Mouse (Mus musculus): Measurements from ENCODE around the gene Psmb10. TPM values are rescaled to one million over a fixed set of nuclear protein-coding genes. Genes with fewer than 3 reads are reported as not detected.
A peak's percentile ranks its signal among the peaks of the same experiment; 100 is the strongest.

Gene Psmb10
- polyA plus RNA-seq, 2 experiments, result 31.8 to 38.8 TPM

DNA sequence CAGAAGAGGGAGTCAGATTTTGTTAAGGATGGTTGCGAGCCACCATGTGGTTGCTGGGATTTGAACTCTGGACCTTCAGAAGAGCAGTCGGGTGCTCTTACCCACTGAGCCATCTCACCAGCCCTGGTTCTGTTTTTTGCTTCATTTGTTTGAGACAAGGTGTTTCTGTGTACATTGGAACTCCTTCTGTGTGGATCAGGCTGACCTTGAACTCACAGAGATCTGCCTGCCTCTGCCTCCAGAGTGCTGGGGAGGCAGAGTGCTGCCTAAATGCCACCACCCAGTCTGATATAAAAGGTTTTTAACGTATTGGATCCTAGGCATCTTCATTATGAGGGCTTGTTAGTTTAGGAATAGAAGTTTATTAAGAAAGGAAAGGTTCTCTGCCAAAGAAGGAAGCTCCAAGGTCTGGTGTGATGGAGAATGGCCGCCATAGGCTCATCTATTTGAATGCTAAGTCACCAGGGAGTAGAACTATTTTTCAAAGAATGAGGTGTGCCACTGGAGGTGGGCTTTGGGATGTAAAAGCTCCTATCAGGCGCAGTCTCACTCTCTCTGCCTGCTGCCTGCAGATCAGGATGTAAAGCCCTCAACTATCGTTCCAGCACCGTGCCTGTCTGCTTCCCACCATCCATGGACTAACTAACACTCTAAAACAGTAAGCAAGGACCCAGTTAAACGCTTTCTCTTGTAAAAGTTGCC is 32.9 kb upstream of the Psmb10 start:
- TF ChIP-seq POLR2A (IDR thresholded peaks at IDR 0.05; ENCODE audit: borderline replicate concordance, extremely low read depth, insufficient read depth, insufficient read length), result no peak

DNA sequence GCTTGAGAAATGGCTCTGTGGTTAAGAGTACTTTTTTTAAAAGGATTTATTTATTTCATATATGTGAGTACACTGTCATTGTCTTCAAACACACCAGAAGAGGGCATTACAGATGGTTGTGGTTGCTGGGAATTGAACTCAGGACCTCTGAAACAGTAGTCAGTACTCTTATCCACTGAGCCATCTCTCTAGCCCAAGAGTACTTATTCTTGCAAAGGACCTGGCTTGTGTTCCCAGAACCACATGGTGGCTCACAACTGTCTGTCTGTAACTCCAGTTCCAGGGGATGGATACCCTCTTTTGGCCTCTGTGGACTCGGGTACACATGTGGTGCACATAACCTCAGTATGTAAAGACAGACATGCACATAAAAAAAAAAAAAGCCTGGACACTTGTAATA is 31.1 kb upstream of the Psmb10 start:
- H3K9ac ChIP-seq (ENCODE audit: low read depth, low read length, severe bottlenecking), result no peak overlapping the region
- no peak for TF ChIP-seq POLR2A (IDR thresholded peaks at IDR 0.05; ENCODE audit: borderline replicate concordance, extremely low read depth, insufficient read depth, insufficient read length)
- ATAC-seq (ENCODE audit: low FRiP score, low read depth) (no peak), DNase-seq (ENCODE audit: low spot score) (no peak)
- no peak overlapping the region for H3K27ac ChIP-seq (replicated peaks; ENCODE audit: low read depth, low read length)
- no peaks in the 10 kb centered on the region for H3K36me3 ChIP-seq (ENCODE audit: control insufficient read depth, insufficient read depth, low read length)
- no peak overlapping the region for H3K4me2 ChIP-seq (replicated peaks; ENCODE audit: low read depth, low read length, severe bottlenecking)
- no peaks in the 10 kb centered on the region for H3K9me3 ChIP-seq (ENCODE audit: control insufficient read depth, low read length)
- H3K27me3 ChIP-seq (ENCODE audit: control insufficient read depth, insufficient read depth, low read length), result no peaks in the 10 kb centered on the region
- 82% methylated on average over 1 of the region's 1 CpGs for WGBS
- no peak overlapping the region for H3K4me3 ChIP-seq (replicated peaks; ENCODE audit: low read length)
- peaks cover 21% of the 10 kb centered on the region for H3K4me1 ChIP-seq (ENCODE audit: control insufficient read depth, insufficient read depth, low read length)

More for the DNA sequence above, 32.9 kb upstream of the Psmb10 start:
- peaks cover 11% of the 10 kb centered on the region for H3K4me1 ChIP-seq (ENCODE audit: control insufficient read depth, insufficient read depth, low read length)
- H3K4me2 ChIP-seq (replicated peaks; ENCODE audit: low read depth, low read length, severe bottlenecking), result no peak overlapping the region
- no peak for ATAC-seq (ENCODE audit: low FRiP score, low read depth)
- no peak overlapping the region for H3K9ac ChIP-seq (ENCODE audit: low read depth, low read length, severe bottlenecking)
- no peak for DNase-seq (ENCODE audit: low spot score)
- H3K9me3 ChIP-seq (ENCODE audit: control insufficient read depth, low read length), result no peaks in the 10 kb centered on the region
- H3K27ac ChIP-seq (replicated peaks; ENCODE audit: low read depth, low read length), result no peak overlapping the region
- H3K4me3 ChIP-seq (replicated peaks; ENCODE audit: low read length), result no peak overlapping the region
- no peaks in the 10 kb centered on the region for H3K27me3 ChIP-seq (ENCODE audit: control insufficient read depth, insufficient read depth, low read length)
- WGBS, result 76% methylated on average over 8 of the region's 8 CpGs
- H3K36me3 ChIP-seq (ENCODE audit: control insufficient read depth, insufficient read depth, low read length), result no peaks in the 10 kb centered on the region

DNA sequence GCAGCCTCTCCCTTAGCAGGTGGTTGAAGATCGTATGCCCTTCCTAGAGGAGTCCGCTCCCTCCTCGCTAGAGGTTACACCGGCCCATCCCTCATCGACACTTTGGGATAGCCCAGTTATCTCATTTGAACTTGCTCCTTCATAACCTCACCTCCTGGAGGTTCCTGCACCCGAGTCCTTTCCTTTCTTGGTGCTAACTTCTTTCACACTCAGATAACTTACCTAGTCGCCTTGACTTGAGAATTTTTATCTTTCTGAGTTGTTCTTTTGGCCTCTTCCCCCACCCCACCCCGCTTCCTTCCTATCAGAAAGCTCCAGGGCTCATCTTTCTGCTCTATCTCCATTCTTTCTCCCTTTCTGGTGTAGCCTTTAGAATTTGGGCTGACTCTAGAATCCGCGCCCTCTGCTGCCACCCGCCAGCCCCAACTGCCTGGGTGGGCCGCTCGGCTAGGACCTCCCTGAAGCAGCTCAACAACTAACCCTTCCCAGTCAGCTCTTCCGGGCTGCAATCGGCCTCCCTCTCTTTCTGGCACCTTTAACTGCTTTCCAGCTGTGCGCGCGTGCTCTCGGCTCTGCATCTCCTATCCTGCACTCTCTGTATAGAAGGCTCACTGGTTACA is 28.6 kb upstream of the Psmb10 start:
- DNase-seq (ENCODE audit: low spot score) (peak; percentile 59), ATAC-seq (ENCODE audit: low FRiP score, low read depth) (peak; percentile 40; the same call in 1 of the 2 replicates)
- 8% methylated on average over 19 of the region's 19 CpGs for WGBS
- H3K36me3 ChIP-seq (ENCODE audit: control insufficient read depth, insufficient read depth, low read length), result 0 out of 2 replicates have a peak, but pooled peaks cover 5% of the 10 kb centered on the region
- no peaks in the 10 kb centered on the region for H3K27me3 ChIP-seq (ENCODE audit: control insufficient read depth, insufficient read depth, low read length)
- H3K27ac ChIP-seq (replicated peaks; ENCODE audit: low read depth, low read length), result peak overlapping the region; percentile 41; the same call in 1 of the 2 replicates
- no peaks in the 10 kb centered on the region for H3K9me3 ChIP-seq (ENCODE audit: control insufficient read depth, low read length)
- peak overlapping the region; percentile 76 for H3K4me2 ChIP-seq (replicated peaks; ENCODE audit: low read depth, low read length, severe bottlenecking)
- H3K4me3 ChIP-seq (replicated peaks; ENCODE audit: low read length), result peak overlapping the region; percentile 90; the same call in 1 of the 2 replicates
- no peak for TF ChIP-seq POLR2A (IDR thresholded peaks at IDR 0.05; ENCODE audit: borderline replicate concordance, extremely low read depth, insufficient read depth, insufficient read length)
- H3K9ac ChIP-seq (ENCODE audit: low read depth, low read length, severe bottlenecking), result peak overlapping the region; percentile 34
- H3K4me1 ChIP-seq (ENCODE audit: control insufficient read depth, insufficient read depth, low read length), result peaks cover 28% of the 10 kb centered on the region

DNA sequence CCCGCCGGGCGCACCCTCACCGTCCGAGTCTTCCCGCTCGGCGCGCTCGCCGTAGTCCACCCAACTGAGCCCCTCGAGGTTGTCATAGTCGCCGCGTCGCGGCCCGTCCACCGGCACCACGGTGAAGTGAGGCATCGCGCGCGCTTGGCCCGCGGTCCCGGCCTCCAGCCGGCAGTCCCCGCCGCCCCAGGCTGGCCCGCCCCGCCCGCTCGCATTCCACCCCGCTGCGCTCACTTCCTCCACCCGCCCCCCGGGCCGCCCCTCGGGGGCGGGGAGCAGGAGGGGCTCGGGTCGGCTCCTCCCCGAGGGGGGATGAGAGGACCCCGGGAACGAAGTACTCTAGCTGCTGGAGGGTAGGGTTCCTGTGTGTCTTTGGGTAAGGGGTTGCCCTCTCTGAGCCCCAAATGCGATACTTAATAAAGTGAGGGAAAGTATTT is 27.7 kb upstream of the Psmb10 start, which contains the start of gene Slc12a4:
Slc12a4 (minus strand) TSS at position 193 of the 437 bp plus-strand sequence.
- H3K27ac ChIP-seq (replicated peaks; ENCODE audit: low read depth, low read length), result peak within 1 kb of the TSS; percentile 91
- DNase-seq (ENCODE audit: low spot score), result peak; percentile 82

DNA sequence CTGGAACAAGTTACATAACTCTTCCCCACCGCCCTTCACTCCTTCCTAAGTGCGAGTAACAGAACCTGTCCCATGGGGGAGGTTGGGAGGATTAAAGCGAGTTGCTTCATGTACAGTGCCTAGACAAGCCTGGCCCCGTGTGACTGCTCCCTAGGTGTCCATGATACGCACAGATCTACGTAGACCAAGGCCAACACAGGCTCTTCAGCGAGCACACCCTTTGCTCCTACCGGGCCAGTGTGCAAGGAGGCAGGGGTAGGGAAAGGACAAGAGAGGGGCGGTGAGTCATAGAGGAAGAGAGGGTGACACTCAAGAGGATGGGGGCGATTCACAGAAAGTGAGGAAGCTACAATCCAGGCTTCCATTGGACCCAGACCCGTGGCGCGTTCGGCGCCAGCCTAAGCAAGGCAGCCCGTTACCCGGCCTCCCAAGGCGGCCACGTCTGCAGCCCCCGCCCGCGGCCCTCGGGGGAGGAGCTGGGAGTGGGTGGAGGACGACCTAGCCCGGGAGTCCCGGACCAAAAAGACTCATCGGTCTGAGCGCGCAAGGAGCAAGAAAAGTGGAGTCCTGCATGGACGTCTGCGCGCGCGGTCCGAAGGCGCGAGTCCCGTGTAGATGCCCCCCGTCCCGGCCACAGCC is 27.1 kb upstream of the Psmb10 start:
- peak; percentile 78 for ATAC-seq (ENCODE audit: low FRiP score, low read depth)
- WGBS, result 3% methylated on average over 37 of the region's 40 CpGs

More for the DNA sequence above, 27.7 kb upstream of the Psmb10 start, which contains the start of gene Slc12a4:
- 0% methylated on average over 33 of the region's 47 CpGs for WGBS
- H3K9ac ChIP-seq (ENCODE audit: low read depth, low read length, severe bottlenecking), result peak within 1 kb of the TSS; percentile 92
- H3K9me3 ChIP-seq (ENCODE audit: control insufficient read depth, low read length), result no peaks in the 10 kb centered on the region
- peak within 1 kb of the TSS; percentile 90 for H3K4me3 ChIP-seq (replicated peaks; ENCODE audit: low read length)
- TF ChIP-seq POLR2A (IDR thresholded peaks at IDR 0.05; ENCODE audit: borderline replicate concordance, extremely low read depth, insufficient read depth, insufficient read length), result peak; percentile 76; the same call in 1 of the 2 replicates
- no peaks in the 10 kb centered on the region for H3K27me3 ChIP-seq (ENCODE audit: control insufficient read depth, insufficient read depth, low read length)
- peak within 1 kb of the TSS; percentile 76 for H3K4me2 ChIP-seq (replicated peaks; ENCODE audit: low read depth, low read length, severe bottlenecking)
- ATAC-seq (ENCODE audit: low FRiP score, low read depth), result peak; percentile 93
- peaks cover 28% of the 10 kb centered on the region for H3K4me1 ChIP-seq (ENCODE audit: control insufficient read depth, insufficient read depth, low read length)
- 0 out of 2 replicates have a peak, but pooled peaks cover 8% of the 10 kb centered on the region for H3K36me3 ChIP-seq (ENCODE audit: control insufficient read depth, insufficient read depth, low read length)

More for the DNA sequence above, 27.1 kb upstream of the Psmb10 start:
- peak overlapping the region; percentile 76 for H3K4me2 ChIP-seq (replicated peaks; ENCODE audit: low read depth, low read length, severe bottlenecking)
- no peaks in the 10 kb centered on the region for H3K9me3 ChIP-seq (ENCODE audit: control insufficient read depth, low read length)
- peak overlapping the region; percentile 90 for H3K4me3 ChIP-seq (replicated peaks; ENCODE audit: low read length)
- H3K36me3 ChIP-seq (ENCODE audit: control insufficient read depth, insufficient read depth, low read length), result peaks cover 10% of the 10 kb centered on the region; the same call in 1 of the 2 replicates
- peak overlapping the region; percentile 92 for H3K9ac ChIP-seq (ENCODE audit: low read depth, low read length, severe bottlenecking)
- DNase-seq (ENCODE audit: low spot score), result peak; percentile 60
- no peak for TF ChIP-seq POLR2A (IDR thresholded peaks at IDR 0.05; ENCODE audit: borderline replicate concordance, extremely low read depth, insufficient read depth, insufficient read length)
- H3K27me3 ChIP-seq (ENCODE audit: control insufficient read depth, insufficient read depth, low read length), result no peaks in the 10 kb centered on the region
- peak overlapping the region; percentile 91 for H3K27ac ChIP-seq (replicated peaks; ENCODE audit: low read depth, low read length)
- peaks cover 28% of the 10 kb centered on the region for H3K4me1 ChIP-seq (ENCODE audit: control insufficient read depth, insufficient read depth, low read length)
